Mouse (Mus musculus): ENCODE results near the gene Grm8.

DNA sequence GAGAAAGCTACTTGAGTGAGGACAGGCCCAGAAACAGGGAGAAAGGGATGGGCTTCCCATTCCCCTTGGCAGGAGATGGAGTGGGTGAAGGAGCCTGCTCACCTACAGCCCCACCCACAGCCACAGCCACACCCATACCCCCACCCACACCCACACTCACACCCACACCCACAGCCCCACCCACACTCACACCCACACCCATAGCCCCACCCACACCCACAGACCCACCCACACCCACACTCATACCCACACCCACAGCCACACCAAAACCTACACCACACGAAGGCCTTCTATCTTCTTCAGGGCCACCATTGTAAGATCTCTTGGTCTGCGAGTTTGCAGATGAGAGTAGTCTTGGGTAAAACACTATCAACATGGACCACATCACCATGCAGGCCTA, 137.7 kb downstream of the Grm8 start:
- TF ChIP-seq CTCF (IDR thresholded peaks at IDR 0.05 in 2 of 3, conservative IDR thresholded peaks at IDR 0.05 in 1 of 3; ENCODE audit: control insufficient read depth in 1 of 3, insufficient read depth in 1 of 3, low read depth in 2 of 3, low read length in 3 of 3, poor library complexity in 1 of 3, severe bottlenecking in 1 of 3) (no peak), EP300 (IDR thresholded peaks at IDR 0.05; ENCODE audit: low read depth in 1 of 2, low read length in 2 of 2) (no peak), SIN3A (IDR thresholded peaks at IDR 0.05; ENCODE audit: low read length) (no peak), POLR2A (IDR thresholded peaks at IDR 0.05; ENCODE audit: control insufficient read depth in 1 of 2, insufficient read depth in 1 of 2, low read depth in 1 of 2, low read length in 2 of 2, poor library complexity in 1 of 2) (no peak)

All from MEL (cell line).